Comparison of ENCODE assay signal across 23 mouse cellular contexts in genomic region chr11:54768116-54768690, GRCm38 (mm10).
"Had no signal": no experiment of that assay in that cellular context is flagged by ENCODE, and none has a peak within 500 bp of the region (broad histone marks: within the 10 kb centered on the region; RNA-seq: fewer than 3 reads in every experiment).

No protein-coding gene starts in this region.

- H3K27ac ChIP-seq: limb, embryonic 12.5 days; limb, embryonic 15.5 days; liver, embryonic 14.5 days; lung, embryonic 15.5 days; midbrain, embryonic 13.5 days; neural tube, embryonic 12.5 days; neural tube, embryonic 15.5 days; stomach, postnatal 0 days had no signal

- H3K9ac ChIP-seq: limb, embryonic 12.5 days; limb, embryonic 15.5 days; liver, embryonic 14.5 days; liver, postnatal 0 days; lung, embryonic 15.5 days; midbrain, embryonic 13.5 days; neural tube, embryonic 12.5 days; neural tube, embryonic 15.5 days had no signal

- ATAC-seq: liver, postnatal 0 days; midbrain, embryonic 13.5 days had no signal

- DNase-seq: kidney, adult 18-20 months; kidney, adult 9 months; kidney, postnatal 14 days; kidney, postnatal 4 days; left cerebral cortex, postnatal 4 days; liver, postnatal 0 days; lung, postnatal 10 days; lung, postnatal 36 days; right cerebral cortex, adult 18-20 months; right cerebral cortex, postnatal 14 days; right cerebral cortex, postnatal 4 days; thymus, adult 2 months; thymus, postnatal 14 days; thymus, postnatal 4 days had no signal

- H3K4me2 ChIP-seq: limb, embryonic 12.5 days; limb, embryonic 15.5 days; liver, embryonic 11.5 days; lung, embryonic 15.5 days; midbrain, embryonic 13.5 days; neural tube, embryonic 12.5 days; neural tube, embryonic 15.5 days had no signal

- H3K9me3 ChIP-seq: limb, embryonic 12.5 days; limb, embryonic 15.5 days; lung, embryonic 15.5 days; midbrain, embryonic 13.5 days; neural tube, embryonic 12.5 days; neural tube, embryonic 15.5 days had no signal

- H3K36me3 ChIP-seq: limb, embryonic 12.5 days; limb, embryonic 15.5 days; lung, embryonic 15.5 days; midbrain, embryonic 13.5 days; neural tube, embryonic 12.5 days; neural tube, embryonic 15.5 days had no signal

- H3K27me3 ChIP-seq: limb, embryonic 12.5 days; limb, embryonic 15.5 days; lung, embryonic 15.5 days; midbrain, embryonic 13.5 days; neural tube, embryonic 12.5 days; neural tube, embryonic 15.5 days had no signal

- H3K4me1 ChIP-seq: lung, embryonic 15.5 days had no signal

- H3K4me3 ChIP-seq: limb, embryonic 12.5 days; limb, embryonic 15.5 days; lung, embryonic 15.5 days; midbrain, embryonic 13.5 days; neural tube, embryonic 12.5 days; neural tube, embryonic 15.5 days had no signal
